Mouse (Mus musculus) Patski (cell line): ENCODE measurements around the gene Timm9. TPM values are rescaled to one million over a fixed set of nuclear protein-coding genes. Genes with fewer than 3 reads are reported as not detected.
"Not testable (repeated sequence)": the region's sequence is repeated elsewhere in the genome, so short reads cannot be mapped to it uniquely, and the experiment has no call there.

Experiments
- ATAC-seq: fragments of 100-300 bp; one replicate; pipeline ENCODE4 v1.8.0; 2021
- CTCF ChIA-PET: fragments of 350-600 bp; sonication (Branson Sonifier 250); formaldehyde crosslinking; loops from one replicate; lab custom pipeline; 2022; ENCODE audit warnings: inconsistent platforms; lab: Charles Lee
- POLR2A ChIA-PET: fragments of 350-600 bp; sonication (Branson Sonifier 250); formaldehyde crosslinking; loops from one replicate; lab custom pipeline; 2022; ENCODE audit warnings: antibody characterized with exemption, inconsistent platforms; lab: Charles Lee
- DNase-seq: peaks from one replicate; pipeline ENCODE4 v3.0.0-alpha.2; 2011; ENCODE audit warnings: low read depth, low spot score
- H3K27me3 ChIP-seq: fragments of 371-371 bp; one replicate; pipeline ENCODE4 v1.5.1; 2021
- CTCF ChIP-seq: fragments of 100-300 bp; IDR thresholded peaks from one replicate; pipeline ENCODE4 v1.5.1; 2021
- in situ Hi-C: fragments of 300-500 bp; cut with MboI; formaldehyde crosslinking; loops from 3 replicates; pipeline ENCODE4 v1.11.1; 2018; ENCODE audit warnings: low pct_unique_long_range_greater_than_20kb, mixed read lengths
- polyA plus RNA-seq: library from polyadenylated mRNA; unstranded; gene quantifications from one replicate; pipeline ENCODE4 v1.2.3, GENCODE M21; 2021

Timm9 gene
- polyA plus RNA-seq, 1 experiment from 2014 or later: 52.0 TPM

DNA sequence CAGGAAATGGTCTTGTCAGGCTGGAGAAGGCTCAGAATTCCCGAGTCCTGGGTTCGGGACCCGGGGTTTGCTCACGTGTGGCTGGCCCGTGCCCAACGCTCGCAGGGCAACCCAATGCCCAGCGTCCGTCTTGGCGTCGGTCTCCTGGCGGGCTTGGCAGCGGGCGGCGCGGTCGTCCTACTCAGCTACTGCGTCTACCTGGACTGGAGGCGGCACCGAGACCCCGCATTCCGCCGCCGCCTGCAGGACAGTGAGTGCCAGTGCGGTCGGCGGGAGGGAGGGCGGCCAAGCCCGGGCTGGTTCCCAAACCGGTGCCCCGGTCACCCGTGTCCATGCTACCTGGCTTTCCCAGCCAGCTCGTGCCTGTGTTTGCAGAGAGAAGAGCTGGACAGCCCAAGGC is 25.2 kb downstream of the Timm9 start, which contains the start of gene Tomm20l:
TSS of gene Tomm20l (plus strand) at position 98 of the 400 bp plus-strand sequence.
- no peak for TF ChIP-seq CTCF
- POLR2A ChIA-PET: interaction anchor here (0.6 kb wide), 1 partner anchor 137 kb away, joined by 5 read pairs; the partner anchor contains the start of gene Psma3
- CTCF ChIA-PET: no interaction called here
- DNase-seq (no peak), ATAC-seq (no peak)
- H3K27me3 ChIP-seq: no peaks in the 10 kb centered on the region
- in situ Hi-C loops: no loop called here

DNA sequence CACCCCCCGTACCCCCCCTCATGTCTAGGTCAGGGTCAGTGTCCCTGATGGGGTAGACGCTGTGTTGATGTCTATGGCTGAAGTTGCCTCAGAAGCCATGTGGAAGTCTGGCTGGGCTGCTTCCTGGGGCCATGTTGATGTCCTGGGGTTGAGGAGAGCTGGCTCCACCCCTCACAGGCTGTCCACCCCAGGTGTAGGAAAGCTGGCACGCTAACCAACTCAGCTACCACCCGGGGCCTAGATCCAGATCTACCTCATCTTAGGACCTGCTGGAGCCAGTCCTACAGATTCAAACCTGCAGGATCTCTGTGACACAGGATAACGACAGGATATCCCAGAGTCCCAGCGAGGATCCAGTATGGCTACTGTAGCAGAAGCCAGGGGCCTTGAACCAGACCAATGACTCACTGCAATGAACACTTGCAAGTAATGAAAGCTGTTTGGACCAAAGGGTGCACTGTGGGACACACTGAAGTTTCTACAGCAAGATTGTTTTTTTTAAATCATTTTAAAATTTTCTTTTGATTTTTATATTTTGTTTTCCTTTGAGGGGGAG is 29.2 kb downstream of the Timm9 start:
- no peak for ATAC-seq
- no peak for DNase-seq
- CTCF ChIA-PET: no interaction called here
- POLR2A ChIA-PET: no interaction called here
- in situ Hi-C loops: no loop called here
- no peaks in the 10 kb centered on the region for H3K27me3 ChIP-seq
- TF ChIP-seq CTCF: no peak

DNA sequence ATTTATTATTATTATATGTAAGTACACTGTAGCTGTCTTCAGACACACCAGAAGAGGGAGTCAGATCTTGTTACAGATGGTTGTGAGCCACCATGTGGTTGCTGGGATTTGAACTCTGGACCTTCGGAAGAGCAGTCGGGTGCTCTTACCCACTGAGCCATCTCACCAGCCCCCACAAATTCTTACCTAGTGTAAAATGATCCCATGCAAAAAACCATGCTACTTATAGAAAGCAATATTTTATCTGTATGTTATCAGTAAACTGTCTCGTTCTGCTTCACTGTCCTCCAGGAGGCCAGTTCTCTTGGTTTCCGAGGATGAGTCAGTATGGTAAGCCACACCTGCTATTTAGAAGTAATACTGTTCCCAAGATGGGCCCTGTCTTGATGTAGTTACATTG is 32.2 kb downstream of the Timm9 start:
- H3K27me3 ChIP-seq, ATAC-seq, DNase-seq, in situ Hi-C loops, CTCF ChIA-PET, POLR2A ChIA-PET: not testable (repeated sequence)

DNA sequence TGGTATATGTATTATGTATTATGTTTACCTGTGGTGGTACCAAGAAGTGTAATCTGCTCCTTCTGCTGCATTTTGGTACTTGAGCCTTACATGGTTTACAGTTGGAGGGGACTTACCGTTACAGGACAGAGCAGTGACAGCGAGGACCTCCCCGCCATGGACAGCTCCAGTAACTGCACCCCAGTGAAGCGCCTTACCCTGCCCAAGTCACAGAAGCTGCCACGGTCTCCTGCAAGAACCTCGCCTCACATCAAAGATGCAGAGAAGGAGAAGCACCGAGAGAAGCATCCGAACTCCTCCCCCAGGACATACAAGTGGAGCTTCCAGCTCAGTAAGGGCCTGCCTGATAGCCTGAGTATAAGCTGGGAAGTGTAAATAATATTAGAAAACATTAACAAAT is 50.2 kb downstream of the Timm9 start:
- in situ Hi-C loops: no loop called here
- DNase-seq: no peak
- no peaks in the 10 kb centered on the region for H3K27me3 ChIP-seq
- CTCF ChIA-PET: no interaction called here
- POLR2A ChIA-PET: no interaction called here
- ATAC-seq: no peak
- TF ChIP-seq CTCF: no peak

Other genes starting within 250 kb of the Timm9 start
- gene Actr10, start 198.8 kb downstream of the Timm9 start, polyA plus RNA-seq: 203 TPM
- 201 TPM for gene Psma3, start 162.1 kb downstream of the Timm9 start, polyA plus RNA-seq
- 17.3 TPM for gene Arid4a, start 120.7 kb downstream of the Timm9 start, polyA plus RNA-seq
- gene Tomm20l, start 25.3 kb downstream of the Timm9 start, polyA plus RNA-seq: not detected
- 7.5 TPM for gene 2700049A03Rik, start 164 bp upstream of the Timm9 start, polyA plus RNA-seq
- 22.8 TPM for gene Dact1, start 173.2 kb upstream of the Timm9 start, polyA plus RNA-seq